Mouse (Mus musculus) small intestine, adult 2 months (tissue): ENCODE results near the gene Cfap20.

Experiments
- CTCF ChIP-seq: fragments of 200-500 bp; IDR thresholded peaks from 2 replicates; pipeline ENCODE4 v1.5.1; 2012; ENCODE audit warnings: low read depth, mild to moderate bottlenecking, control low read depth, inconsistent platforms, low read length, moderate library complexity, mixed read lengths; ENCODE audit not compliant: insufficient replicate concordance, insufficient read length; ENCODE audit errors: extremely low read depth
- POLR2A ChIP-seq: fragments of 200-500 bp; IDR thresholded peaks from 2 replicates; pipeline ENCODE4 v1.6.1; 2012; ENCODE audit warnings: low read depth, mild to moderate bottlenecking, control low read depth, inconsistent platforms, low read length, moderate library complexity

DNA sequence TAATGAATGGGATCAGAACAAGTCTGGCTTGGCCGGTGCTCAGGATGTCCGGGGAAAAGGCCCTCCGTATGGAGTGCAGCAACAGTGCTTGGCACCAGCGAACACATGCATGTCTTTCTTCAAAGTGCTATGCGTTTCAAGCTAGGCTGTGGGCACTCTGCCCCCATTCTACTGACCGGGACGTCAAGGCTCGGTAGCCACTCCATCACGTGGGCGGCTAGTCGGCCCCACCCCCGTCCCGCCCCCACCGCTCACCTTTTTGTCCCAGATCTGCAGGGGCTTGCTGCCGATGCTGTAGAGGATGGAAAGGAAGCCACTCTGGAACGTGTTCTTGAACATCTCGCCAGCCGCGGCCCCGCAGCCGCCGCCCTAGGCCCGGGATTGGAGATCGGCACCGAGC is 436 bp downstream of the Cfap20 start:
- TF ChIP-seq CTCF (no peak), POLR2A (no peak)
